Mouse (Mus musculus) layer of hippocampus, postnatal 10 days (tissue): Measurements from ENCODE around the gene Atg7. TPM values are rescaled to one million over a fixed set of nuclear protein-coding genes. Genes with fewer than 3 reads are reported as not detected.

Experiments used
- DNase-seq, 2 experiments: peaks; one replicate each; pipeline ENCODE4 v3.0.0; 2021; ENCODE audit warnings: low spot score in 2 of 2
- total RNA-seq, 2 experiments: library from RNA; stranded (reverse); gene quantifications; 2 replicates each; pipeline ENCODE4 v1.2.3; 2021

The Atg7 gene
- total RNA-seq, 2 experiments from 2014 or later: 23.7 to 28.4 TPM

DNA sequence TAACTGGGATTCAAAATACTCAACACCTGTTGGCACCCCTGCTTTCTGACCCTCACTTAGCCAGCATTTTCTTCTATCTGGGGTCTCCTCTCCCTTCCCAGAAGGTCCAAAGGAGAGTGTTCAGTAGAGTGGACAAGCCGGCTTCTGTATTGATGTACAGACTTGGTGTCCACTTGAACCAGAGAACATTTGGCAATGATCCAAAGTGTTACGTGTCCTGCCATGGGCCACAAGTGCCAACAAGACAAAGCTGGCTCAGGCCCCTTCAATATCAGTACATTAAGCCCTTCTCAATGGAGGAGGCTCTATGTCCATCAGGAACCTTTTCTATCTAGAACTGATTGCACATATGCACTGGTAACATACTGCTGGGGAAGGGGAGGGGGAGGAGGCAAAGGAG is 253.4 kb downstream of the Atg7 start:
- DNase-seq: no peak

DNA sequence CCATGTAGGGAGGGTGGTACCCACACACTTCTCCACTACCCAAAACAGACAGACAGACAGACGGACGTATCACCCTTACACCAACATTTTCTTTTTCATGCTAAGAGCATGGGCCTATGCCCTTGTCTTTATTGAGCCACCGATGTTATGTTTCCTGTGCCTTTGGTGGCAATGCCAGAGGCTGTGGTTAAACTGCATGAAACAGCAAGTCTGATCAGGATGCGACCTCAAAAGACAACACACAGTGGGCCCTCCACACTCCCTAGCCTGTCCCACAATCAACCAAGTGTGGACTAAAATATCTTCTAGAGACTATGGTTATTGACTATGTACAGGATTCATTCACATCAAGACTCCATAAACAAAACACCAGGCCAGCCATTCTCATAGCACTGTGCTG is 256.1 kb downstream of the Atg7 start:
- no peak for DNase-seq

DNA sequence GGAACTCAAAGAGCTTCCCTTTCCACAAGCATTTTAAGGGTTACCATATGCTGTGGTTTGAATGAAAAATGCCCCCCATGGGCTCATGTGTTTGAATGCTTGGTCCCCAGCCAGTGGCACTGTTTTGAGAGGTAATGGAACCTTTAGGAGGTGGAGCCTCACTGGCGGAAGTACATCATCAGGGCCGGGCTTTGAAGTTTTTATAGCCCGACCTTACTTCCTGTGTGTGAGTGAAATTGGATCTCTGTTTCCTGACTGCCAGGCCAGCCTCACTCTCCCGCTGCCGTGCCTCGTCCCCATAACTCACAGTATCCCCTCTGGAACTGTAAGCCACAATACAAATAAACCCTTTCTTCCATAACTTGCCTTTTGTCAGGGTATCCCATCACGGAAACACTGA is 256.8 kb downstream of the Atg7 start:
- no peak for DNase-seq

DNA sequence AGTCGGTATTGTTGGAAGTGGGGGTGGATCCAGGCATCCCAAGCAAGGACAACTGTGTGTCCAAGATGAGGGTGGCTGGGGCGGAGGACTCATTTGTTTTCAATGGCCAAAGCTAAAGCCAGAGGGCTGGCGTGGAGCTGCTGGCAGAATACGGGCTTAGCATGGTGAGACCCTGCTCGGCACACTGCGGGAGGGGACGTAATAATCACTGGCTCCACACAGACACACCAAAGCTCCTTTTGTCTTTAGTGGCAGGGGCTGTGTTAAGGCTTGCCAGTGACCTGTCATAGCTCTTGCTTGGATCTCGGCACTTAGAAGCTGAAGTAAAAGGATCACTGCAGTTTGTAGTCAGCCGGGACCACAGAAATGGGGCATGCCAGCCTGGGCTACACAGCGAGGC is 257.3 kb downstream of the Atg7 start:
- DNase-seq: no peak

DNA sequence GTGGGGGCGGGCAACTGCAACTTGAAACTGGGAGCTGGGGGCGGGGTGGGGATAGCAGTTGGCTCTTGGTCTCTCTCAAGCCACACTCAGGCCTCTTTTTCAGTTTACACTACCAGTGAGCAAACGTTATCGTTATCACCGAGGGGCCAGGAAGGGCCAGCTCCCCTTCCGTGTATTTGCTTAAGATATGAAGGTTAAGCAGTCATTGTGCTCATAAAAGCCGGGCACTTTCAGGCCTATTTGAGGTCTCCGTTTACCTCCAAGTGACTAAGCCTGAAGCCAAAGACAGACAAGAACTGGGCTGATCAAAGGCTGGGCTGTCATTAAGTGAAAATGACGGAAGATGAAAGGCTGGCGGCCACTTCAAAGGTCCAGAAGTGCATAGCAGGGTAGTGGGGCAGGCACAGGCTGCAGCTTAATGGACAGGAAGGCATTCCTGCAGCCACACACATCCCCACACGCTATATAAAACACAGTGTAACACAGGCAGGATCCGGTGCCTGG is 258.5 kb downstream of the Atg7 start:
- no peak for DNase-seq

DNA sequence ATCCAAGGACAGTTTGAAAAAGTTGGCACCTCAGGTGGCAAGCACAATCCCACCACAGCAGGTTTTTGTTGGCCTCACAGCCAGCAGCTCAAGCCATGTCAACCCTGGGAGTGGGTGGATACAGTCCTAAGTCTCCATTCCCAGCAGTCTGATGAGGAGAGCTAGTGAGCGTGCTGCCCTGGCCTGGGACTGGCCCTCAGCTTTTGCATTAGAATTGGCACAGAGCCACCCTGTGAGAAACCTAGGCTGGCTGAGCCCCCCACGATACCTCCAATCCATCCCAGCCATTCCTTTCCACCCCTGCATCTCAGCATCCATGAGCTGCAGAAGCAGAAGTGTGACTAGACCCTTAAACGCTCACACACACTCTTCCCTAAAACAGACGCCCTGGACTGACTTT is 259.0 kb downstream of the Atg7 start:
- no peak for DNase-seq

DNA sequence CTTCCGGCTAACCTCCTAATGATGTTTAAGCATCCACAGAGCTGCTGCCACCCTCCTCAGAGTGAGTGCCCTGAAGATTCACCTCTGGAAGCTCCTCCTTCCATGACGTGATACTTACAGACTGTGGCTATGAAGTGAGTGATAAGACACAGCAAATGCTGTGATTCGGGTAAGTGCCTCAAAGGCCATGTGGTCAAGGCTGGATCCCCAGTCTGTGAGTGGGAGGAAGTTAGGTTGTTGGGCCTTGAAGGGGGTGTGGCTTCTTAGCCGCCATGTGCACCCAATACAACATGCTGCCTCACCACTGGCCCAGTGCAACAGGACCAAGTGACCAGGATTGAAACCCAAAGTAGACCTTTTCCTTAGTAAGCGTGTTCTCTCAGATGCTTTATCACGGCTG is 261.3 kb downstream of the Atg7 start:
- no peak for DNase-seq

DNA sequence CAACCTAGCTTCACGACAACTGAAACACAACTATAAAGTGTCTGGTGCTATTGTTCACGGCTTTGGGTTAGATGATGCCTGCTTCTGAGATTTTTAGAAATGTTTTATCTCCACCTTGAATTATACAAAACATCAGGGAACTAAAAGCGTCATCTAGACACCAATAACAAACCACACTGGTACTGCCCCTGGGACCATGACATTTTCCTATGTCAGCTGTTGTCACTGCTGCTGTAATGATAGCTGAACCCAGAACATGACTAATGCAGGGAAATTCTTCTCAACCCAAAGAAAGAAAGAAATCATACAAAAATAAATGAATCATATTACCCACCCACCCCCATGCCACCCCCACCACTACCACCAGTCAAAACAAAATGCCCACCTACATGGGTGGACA is 261.9 kb downstream of the Atg7 start:
- no peak for DNase-seq

DNA sequence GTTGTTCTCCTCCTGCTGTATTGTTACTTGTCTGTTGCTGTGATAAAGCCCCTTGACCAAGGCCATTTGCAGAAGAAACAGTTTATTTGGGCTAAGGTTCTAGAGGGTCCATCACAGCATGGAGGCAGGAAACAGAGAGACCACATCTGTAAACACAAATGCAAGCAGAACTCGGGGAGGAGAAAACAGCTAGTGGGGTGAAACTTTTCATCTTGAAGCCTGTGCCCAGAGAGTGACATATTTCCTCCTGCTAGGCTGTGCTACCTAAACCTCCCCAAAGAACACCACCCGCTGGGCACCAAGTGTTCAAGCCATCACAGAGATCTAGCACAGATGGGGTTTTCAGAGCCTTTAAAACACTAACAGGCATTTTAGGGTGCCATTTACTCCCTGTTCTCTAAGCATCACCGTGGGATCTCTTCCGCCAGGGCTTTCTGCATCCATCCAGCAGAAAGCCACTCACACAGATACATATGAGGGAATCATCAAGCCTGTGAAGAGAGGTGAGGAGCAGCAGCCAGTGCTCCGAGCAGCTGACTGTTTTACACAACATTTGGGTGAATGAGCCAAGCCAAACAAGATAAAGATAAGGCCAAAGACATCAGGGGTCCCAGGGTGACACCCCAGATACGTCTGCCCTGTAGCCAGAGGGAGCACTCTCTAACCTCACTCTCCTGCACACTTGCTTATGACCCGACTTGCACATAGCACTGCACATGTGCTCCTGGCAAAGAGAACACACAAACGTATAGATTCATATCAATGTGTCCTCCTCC is 262.5 kb downstream of the Atg7 start:
- DNase-seq: no peak

DNA sequence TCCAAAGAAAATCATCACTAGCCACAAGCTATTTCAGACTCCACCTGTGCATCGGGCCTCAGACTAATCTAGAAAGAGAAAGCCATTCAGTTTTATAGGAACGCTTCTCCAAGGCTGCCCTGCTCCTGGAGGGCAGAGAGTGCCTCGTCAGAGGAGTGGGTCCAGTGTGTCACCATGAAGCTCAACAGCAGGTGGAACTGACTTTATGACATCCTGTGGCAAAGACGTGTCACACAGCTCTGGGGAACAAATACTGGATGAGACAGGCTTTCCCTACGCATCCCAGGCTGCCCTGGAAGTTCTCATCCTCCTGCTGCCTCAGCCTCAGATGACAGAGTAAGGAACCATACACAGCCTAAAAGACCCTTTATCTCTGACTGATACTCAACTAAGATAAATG is 263.3 kb downstream of the Atg7 start:
- DNase-seq: no peak

DNA sequence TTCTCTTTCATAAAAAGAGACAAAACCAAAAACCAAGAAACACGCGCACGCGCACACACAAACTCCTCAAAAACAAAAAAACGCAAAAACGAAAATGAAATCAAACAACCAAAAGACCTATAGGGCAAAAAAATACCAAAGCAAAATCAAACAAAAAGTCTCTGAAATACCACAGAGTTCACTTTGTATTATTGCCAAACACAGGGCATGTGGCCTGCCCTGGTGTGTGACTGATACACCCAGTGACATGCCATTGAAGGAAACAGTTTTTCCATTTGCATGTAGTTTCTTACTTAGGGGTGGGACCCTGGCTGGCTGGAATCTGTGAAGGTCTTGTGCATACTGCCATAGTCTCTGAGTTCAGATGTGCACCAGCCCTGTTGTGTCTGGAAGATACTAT is 264.6 kb downstream of the Atg7 start:
- no peak for DNase-seq

DNA sequence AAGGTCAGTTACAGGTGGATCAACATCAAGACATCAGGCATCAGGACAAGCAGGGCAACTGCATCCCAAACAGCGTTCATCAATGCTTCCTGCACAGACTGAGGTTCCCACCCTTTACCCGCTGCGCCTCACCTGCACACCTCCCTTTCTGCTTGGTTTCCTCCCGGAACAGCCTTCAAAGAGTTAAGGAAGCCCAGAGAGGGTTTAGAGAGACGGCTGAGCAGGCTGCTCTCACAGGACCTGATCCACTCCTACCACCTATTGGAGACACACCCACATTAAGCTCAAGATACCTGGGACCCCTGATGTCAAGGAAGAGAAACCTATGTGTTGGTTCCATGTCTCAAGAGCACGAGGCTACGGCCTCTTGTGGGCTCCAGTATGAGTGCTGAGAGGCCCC is 266.9 kb downstream of the Atg7 start:
- no peak for DNase-seq

Other genes starting within 250 kb of the Atg7 start
- gene Hrh1, start 245.2 kb upstream of the Atg7 start, total RNA-seq: 1 to 10 TPM; 3.7 to 5.9 TPM